Mouse (Mus musculus): ENCODE results near the gene Gm11639. TPM values are rescaled to one million over a fixed set of nuclear protein-coding genes. Genes with fewer than 3 reads are reported as not detected.
"Not testable (repeated sequence)": the region's sequence is repeated elsewhere in the genome, so short reads cannot be mapped to it uniquely, and the experiment has no call there.

The Gm11639 gene
- total RNA-seq, 2 experiments from 2014 or later, result 0.10 TPM

DNA sequence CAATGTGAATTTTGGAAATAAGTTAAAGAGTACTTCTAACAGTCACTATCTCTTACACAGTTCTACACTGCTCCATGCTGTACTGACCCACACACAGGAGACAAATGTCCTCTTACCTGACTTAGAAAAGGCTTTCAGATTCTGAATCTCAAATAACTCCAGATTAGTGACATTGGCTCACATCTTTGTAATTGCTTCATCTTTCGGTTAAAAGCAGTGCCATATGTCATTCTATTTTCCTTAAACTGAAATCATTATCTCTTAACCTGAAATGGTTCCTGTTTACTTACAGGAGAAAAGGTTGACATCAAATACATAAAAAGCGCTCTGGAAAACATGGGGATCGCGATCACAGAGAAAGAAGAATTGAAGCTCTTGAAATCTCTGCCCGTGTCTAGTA is 377.8 kb downstream of the Gm11639 start, which contains the start of gene Efcab3:
Efcab3 (plus strand) TSS at position 301 of the 400 bp plus-strand sequence.
- DNase-seq (ENCODE audit: low spot score in 2 of 2), result no peak

DNA sequence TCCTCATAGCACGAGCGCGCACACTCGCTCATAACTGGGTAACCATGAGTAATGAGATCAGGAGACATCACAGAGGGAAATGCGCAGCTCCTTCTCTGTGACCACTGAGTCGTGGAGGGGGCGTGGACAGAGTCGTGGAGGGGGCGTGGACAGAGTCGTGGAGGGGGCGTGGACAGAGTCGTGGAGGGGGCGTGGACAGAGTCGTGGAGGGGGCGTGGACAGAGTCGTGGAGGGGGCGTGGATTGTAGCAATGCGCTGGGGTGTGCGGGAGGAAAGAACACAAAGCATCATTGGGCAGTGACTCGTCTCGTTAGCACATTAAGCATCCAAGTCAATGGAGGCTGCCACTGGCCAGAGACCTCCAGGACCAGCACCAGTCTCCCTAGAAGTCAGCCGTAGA is 426.9 kb downstream of the Gm11639 start:
- not testable (repeated sequence) for DNase-seq (ENCODE audit: low spot score in 2 of 2)

GRCm38 (mm10) chr11:105117814-105118213 is 432.3 kb downstream of the Gm11639 start:
- no peak for DNase-seq (ENCODE audit: low spot score in 2 of 2)

- DNase-seq (ENCODE audit: low spot score in 2 of 2), result no peak
These were observed 435.1 kb downstream of the Gm11639 start for GRCm38 (mm10) chr11:105120551-105121061.

DNA sequence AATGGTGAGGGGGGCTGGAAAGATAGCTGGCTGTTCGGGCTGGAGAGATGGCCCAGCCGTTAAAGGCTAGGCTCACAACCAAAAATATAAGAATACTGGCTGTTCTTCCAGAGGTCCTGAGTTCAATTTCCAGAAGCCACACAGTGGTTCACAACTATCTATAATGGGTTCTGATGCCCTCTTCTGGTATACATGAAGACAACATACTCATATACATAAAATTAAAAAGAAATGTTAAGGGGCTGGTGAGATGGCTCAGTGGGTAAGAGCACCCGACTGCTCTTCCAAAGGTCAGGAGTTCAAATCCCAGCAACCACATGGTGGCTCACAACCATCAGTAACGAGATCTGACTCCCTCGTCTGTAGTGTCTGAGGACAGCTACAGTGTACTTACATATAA is 436.3 kb downstream of the Gm11639 start:
- not testable (repeated sequence) for DNase-seq (ENCODE audit: low spot score in 2 of 2)

- DNase-seq (ENCODE audit: low spot score in 2 of 2), result peak in 1 of 2 experiments; percentile 37
These were observed 438.5 kb downstream of the Gm11639 start for GRCm38 (mm10) chr11:105123986-105124385.

DNA sequence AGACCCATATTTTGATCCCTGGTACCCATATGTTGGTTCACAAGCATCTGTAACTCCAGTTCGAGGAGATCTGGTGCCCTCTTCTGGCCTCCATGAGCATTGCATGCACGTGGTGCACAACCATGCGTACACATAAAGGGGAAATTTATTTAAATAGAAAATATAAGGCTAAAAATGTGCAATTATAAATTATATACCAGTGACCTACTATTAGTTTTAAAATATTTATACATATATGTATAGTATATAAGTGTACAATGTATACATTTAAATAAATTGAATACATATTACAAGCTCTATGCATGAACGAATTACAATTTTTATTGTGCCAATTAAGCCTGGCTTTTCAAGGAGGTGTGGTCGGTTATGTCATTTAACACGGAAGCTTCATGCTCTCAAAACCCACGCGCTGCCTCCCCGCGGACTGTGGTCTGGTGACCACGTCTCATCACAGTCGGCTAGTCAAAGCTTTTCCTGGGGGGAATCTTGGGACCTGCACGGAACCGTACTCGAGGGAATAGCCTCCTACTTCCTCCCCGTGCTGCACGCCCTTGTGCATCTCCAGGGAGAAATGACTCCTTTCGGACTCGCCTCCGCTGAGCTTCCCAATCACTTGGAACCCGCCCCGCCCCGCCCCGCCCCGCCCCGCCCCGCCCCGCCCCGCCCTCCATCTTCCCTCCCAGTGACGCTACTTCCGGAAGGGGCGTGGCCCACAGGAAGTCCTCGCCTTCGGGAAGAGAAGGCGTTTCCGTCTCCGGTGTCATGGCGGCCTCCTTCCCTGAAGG is 440.4 kb downstream of the Gm11639 start, which contains the start of gene Mettl2:
Mettl2 (plus strand) TSS at position 691 of the 785 bp plus-strand sequence.
- DNase-seq (ENCODE audit: low spot score in 2 of 2), result peak; percentile 65 to 85

DNA sequence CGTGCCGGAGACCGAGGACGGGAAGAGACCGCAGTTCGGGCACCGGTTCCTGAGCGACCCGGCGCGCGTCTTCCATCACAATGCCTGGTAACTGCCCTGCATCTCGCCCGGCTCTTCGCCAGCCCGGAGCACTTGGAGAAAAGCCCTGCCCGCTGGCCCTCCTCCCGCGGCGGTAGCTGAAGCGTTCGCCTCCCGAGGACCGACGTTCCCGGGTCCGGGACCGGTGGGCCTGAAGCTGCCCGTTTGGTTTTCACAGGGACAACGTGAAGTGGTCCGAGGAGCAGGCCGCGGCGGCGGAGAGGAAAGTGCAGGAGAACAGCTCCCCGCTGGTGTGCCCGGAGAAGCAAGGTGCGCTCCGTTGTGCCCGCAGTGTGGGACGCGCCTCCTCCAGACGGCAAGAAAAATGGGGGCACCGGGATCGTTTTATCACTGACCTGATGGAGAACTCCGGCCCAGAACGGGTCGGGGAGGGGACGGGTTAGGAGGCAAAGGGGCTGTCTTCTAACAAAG is 441.1 kb downstream of the Gm11639 start:
- DNase-seq (ENCODE audit: low spot score in 2 of 2), result no peak

DNA sequence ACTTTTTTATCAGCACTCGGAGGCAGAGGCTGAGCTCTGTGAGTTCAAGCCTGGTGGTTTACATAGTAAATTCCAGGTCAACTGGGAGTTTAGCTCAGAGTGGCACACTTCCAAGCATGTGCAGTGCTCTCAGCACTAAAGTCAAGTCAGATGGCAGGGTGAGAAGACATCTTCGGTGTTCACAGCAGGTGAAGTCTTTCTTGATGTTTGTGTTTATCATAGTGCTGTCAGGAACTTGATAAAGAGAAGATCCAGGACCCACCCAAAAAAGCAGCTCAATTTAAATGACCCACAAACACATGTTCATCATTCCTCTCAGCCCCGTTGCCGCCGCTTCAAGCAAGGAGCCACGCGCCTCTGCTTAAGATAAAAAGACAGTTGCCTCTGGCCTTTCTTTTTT is 450.2 kb downstream of the Gm11639 start:
- no peak for DNase-seq (ENCODE audit: low spot score in 2 of 2)

- not testable (repeated sequence) for DNase-seq (ENCODE audit: low spot score in 2 of 2)
These were observed 451.7 kb downstream of the Gm11639 start for GRCm38 (mm10) chr11:105137255-105137654.

DNA sequence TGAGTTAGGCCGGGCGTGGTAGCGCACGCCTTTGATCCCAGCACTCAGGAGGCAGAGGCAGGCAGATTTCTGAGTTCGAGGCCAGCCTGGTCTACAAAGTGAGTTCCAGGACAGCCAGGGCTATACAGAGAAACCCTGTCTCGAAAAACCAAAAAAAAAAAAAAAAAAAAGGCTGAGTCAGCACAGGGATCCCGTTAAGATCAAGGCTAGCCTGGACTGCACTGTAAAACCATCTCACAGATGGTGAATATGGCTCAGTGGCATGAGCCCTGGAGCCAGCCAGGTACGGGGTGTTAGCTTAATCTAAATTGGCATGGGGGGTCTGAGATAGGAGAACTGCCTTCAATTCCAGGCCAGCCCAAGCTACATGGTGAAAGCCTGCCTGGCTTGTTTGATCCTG is 455.0 kb downstream of the Gm11639 start:
- not testable (repeated sequence) for DNase-seq (ENCODE audit: low spot score in 2 of 2)

DNA sequence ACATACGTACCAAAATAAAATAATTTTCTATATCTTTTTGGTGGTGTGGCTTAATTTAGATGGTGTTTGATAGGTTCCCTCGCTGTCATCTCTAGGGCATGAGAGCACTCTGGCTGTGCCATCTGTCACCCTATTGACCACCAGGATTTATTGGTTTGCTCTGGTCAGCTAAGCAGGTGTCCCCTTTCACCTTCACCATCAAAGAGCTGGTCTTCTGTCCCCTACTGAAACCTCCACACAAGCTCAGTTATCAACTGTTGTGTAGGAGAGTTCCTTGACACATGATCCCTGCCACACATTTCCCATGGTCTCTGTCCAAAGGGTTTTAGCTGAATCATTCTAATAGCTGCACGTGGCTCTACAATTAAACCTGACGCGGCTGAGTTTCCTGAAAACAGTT is 455.6 kb downstream of the Gm11639 start:
- no peak for DNase-seq (ENCODE audit: low spot score in 2 of 2)

- no peak for DNase-seq (ENCODE audit: low spot score in 2 of 2)
These were observed 458.1 kb downstream of the Gm11639 start for GRCm38 (mm10) chr11:105143564-105143963.

GRCm38 (mm10) chr11:105144084-105144483 is 458.6 kb downstream of the Gm11639 start:
- DNase-seq (ENCODE audit: low spot score in 2 of 2), result no peak

GRCm38 (mm10) chr11:105144508-105145210 is 459.2 kb downstream of the Gm11639 start:
- no peak for DNase-seq (ENCODE audit: low spot score in 2 of 2)

DNA sequence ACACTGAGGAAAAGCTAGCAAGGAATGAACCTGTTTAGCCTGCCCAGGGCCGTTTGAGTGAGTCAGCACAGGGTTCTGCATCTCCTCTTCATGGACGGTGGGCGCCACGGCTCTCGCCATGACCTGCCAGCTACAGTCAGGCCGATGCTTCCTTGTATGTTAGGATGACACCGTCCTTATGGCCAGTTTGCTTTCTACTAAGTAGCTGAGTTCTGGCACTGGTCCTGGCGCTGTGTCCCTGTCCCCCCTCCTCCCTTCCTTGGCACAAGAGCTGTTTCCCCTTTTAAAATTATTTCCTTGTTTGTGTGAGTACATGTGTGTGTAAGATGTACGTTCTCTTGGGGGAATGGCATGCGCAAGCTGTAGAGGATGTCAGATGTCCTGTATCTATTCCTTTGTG is 459.7 kb downstream of the Gm11639 start:
- DNase-seq (ENCODE audit: low spot score in 2 of 2), result no peak

- no peak for DNase-seq (ENCODE audit: low spot score in 2 of 2)
These were observed 461.1 kb downstream of the Gm11639 start, which contains the start of gene Gm10842 for GRCm38 (mm10) chr11:105146593-105146992. TSS of gene Gm10842 (plus strand) at chr11:105146893.

- no peak for DNase-seq (ENCODE audit: low spot score in 2 of 2)
These were observed 463.8 kb downstream of the Gm11639 start for GRCm38 (mm10) chr11:105149353-105149752.

GRCm38 (mm10) chr11:105149766-105150165 is 464.3 kb downstream of the Gm11639 start:
- DNase-seq (ENCODE audit: low spot score in 2 of 2), result no peak

DNA sequence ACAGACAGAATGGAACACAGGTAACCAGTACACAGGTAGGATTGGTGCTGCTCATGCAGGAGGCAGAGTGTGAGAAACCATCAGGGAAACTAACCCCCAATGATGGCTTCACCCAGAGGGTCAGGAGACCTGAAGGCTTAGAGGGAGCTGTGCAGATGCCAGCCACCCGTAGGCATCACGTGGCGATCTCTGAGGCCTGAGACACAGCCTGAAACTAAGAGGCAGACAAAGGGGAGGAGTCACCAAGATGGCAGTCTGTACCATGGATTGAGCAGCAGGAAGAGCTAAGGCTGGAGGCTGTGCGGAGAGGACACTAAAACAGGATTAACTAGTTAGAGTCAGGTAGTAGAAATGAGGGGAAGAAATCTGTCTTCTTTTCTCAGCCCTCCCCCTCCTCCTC is 465.2 kb downstream of the Gm11639 start:
- DNase-seq (ENCODE audit: low spot score in 2 of 2), result no peak

DNA sequence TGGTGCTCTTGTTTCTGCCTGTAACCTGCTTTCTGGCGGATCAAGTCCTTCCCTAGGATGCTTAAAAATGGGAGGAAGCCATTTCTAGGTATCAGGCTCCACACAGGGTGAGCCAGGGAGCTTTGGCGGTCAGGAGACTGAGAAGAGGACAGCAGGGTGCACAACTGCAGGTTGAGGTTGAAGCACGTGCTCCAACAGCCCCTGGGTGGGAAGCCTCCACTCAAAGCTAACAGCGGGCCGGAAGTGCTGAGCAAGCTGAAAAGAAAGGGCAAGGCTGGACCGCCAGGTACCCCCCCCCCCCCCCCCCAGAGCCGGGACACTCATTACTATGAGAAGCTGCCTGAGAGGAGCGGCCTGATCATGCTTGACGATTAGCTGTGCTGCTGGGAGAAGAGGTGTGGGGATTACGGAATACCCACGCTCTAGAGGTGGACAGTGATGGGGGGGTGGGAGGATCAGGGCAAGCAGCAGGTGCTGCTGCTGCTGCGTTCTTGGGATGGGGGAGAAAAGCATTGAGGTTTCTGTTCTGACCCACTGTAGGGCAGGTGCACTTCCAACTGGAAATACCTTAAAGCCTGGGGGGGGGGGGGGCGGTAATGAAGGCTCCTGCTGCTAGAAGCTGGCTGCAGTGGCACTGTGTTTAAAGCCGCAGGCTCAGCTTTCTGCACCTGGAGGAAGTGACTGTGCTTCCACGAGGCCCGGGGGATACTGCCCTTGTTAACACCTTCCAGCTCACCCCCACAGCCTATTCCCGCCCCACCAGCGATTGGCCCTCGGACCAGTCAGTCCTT is 465.9 kb downstream of the Gm11639 start:
- no peak for DNase-seq (ENCODE audit: low spot score in 2 of 2)

Data from gastrocnemius, postnatal 4 days (tissue).